Mouse (Mus musculus) hindbrain, embryonic 12.5 days (tissue): ENCODE data around the gene Slc6a6. TPM values are rescaled to one million over a fixed set of nuclear protein-coding genes. Genes with fewer than 3 reads are reported as not detected.

ENCODE experiments used
- ATAC-seq: fragments of 200-750 bp; cut with Nextera tagmentation; 2 replicates; pipeline ENCODE4 v1.8.0; 2017; ENCODE audit warnings: moderate TSS enrichment; ENCODE audit not compliant: low FRiP score
- H3K27ac ChIP-seq: fragments of 300-500 bp; sonication (generic); 2 replicates; pipeline ENCODE4 v1.5.1; 2016; ENCODE audit warnings: mild to moderate bottlenecking
- H3K27me3 ChIP-seq: fragments of 300-500 bp; sonication (generic); 2 replicates; pipeline ENCODE4 v1.6.1; 2016; ENCODE audit warnings: mild to moderate bottlenecking
- H3K36me3 ChIP-seq: fragments of 300-500 bp; sonication (generic); 2 replicates; pipeline ENCODE4 v1.6.1; 2016; ENCODE audit warnings: mild to moderate bottlenecking
- H3K4me1 ChIP-seq: fragments of 300-500 bp; sonication (generic); 2 replicates; pipeline ENCODE4 v1.6.1; 2016
- H3K4me2 ChIP-seq: fragments of 300-500 bp; sonication (generic); replicated peaks from 2 replicates; pipeline ENCODE4 v1.6.1; 2016; ENCODE audit warnings: mild to moderate bottlenecking
- H3K4me3 ChIP-seq: fragments of 300-500 bp; sonication (generic); 2 replicates; pipeline ENCODE4 v1.5.1; 2016; ENCODE audit warnings: mild to moderate bottlenecking
- H3K9ac ChIP-seq: fragments of 300-500 bp; sonication (generic); 2 replicates; pipeline ENCODE4 v1.6.1; 2016; ENCODE audit warnings: mild to moderate bottlenecking, moderate library complexity
- H3K9me3 ChIP-seq: fragments of 300-500 bp; sonication (generic); replicated peaks from 2 replicates; pipeline ENCODE4 v1.6.1; 2016; ENCODE audit warnings: mild to moderate bottlenecking
- WGBS: fragments of 180-500 bp; shearing (Covaris S2); methylation state at CpG from one replicate; pipeline ENCODE4 v1.1.7; 2016; 5-methylcytosine and 5-hydroxymethylcytosine counted together
- polyA plus RNA-seq: library from polyadenylated mRNA; unstranded; fragments of >200 nt; fragmentation: Nextera tagmentation; extraction: Ambion mirVana; gene quantifications from 2 replicates; pipeline ENCODE4 v1.2.1, GENCODE M21; 2016

Slc6a6 gene
- polyA plus RNA-seq, 1 experiment from 2014 or later = 70.2 TPM

DNA sequence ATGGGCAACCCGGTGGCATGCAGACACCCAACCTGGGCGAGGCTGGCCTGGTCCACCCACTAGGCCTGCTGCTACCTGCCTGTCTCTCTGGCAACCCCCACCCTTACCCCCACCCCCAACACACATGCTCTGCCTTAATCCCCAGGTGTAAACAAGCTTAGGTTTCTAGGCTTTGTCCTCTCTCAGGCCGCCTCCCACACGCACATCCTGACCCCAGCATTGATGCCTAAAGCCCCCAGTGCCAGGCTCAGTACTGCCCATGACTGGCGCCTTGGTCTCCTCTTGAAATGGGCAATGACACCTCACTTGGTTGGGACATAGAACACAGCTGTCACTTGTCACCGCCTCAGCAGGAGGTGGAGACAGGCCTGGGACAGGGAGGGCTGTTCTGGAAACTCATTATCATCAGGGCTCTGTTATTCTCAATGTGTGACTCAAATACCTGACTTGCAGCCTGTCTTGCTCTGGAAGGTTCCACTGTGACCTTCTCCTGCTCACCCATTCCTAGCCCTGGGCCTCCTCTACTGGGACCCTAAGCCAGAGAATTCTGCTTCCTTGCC lies 27.9 kb upstream of the Slc6a6 start:
- no peak for ATAC-seq
- no peak overlapping the region for H3K4me2 ChIP-seq
- no peaks in the 10 kb centered on the region for H3K27me3 ChIP-seq
- WGBS = 52% methylated on average over 6 of the region's 6 CpGs
- H3K9ac ChIP-seq = no peak overlapping the region
- H3K36me3 ChIP-seq = no peaks in the 10 kb centered on the region
- H3K4me1 ChIP-seq = no peaks in the 10 kb centered on the region
- H3K4me3 ChIP-seq = no peak overlapping the region
- no peak overlapping the region for H3K27ac ChIP-seq
- no peaks in the 10 kb centered on the region for H3K9me3 ChIP-seq

DNA sequence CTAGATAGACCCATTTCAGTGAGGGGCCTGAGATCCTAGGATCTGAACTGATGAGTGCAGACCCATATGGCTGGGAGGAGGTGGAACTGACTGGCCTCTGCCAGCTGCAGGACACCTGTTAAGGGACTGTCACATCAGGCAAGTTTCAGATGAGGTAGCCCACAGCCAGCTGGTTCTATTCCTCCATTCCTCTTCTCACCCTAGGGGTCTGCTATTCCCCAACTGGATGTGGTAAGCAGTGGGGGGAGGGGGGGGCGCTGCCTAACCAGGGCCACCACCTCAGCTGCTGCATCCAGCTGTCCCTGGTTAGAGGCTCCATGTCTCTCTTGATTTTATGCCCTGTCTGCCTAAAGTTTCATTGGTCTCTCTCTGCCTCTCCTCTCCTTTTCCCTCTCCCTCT lies 25.6 kb upstream of the Slc6a6 start:
- H3K4me3 ChIP-seq = no peak overlapping the region
- H3K27ac ChIP-seq = no peak overlapping the region
- H3K9ac ChIP-seq = no peak overlapping the region
- no peaks in the 10 kb centered on the region for H3K9me3 ChIP-seq
- no peaks in the 10 kb centered on the region for H3K4me1 ChIP-seq
- H3K36me3 ChIP-seq = no peaks in the 10 kb centered on the region
- 33% methylated on average over 1 of the region's 1 CpGs for WGBS
- ATAC-seq = no peak
- H3K27me3 ChIP-seq = no peaks in the 10 kb centered on the region
- H3K4me2 ChIP-seq = no peak overlapping the region

DNA sequence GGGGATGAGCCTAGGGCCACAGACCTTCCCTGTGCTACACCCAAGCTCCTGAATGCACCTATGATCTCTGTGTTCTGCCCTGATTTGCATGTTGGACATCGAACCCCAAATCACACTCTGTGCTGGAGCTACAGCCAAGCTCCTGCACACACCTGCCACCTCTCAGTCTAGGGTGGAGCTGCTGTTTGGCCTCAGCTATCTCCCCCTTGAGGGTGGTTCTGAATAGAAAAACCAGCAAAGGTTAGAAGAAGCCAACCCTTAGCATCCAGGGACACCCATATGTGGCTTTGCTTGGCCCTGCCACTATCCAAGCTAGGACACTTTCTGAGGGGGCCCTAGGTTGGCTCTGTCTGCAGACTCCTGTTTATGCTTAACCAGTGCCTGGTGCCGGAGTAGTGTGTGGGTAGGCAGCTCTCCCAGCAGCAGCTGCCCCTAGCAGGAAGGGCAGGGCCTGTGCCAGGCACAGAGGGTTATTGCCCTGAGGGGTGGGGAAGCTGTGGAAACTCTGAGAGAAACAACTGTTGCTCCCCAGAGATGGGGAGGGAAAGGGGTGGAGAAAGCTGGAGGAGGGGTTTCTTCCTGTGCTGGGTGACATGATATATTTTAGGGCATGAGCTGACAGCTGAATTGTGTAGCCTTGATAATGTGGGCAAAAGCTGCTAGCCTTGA lies 23.9 kb upstream of the Slc6a6 start:
- H3K9me3 ChIP-seq = no peaks in the 10 kb centered on the region
- H3K4me2 ChIP-seq = no peak overlapping the region
- H3K27ac ChIP-seq = no peak overlapping the region
- WGBS = 58% methylated on average over 2 of the region's 2 CpGs
- ATAC-seq = no peak
- H3K9ac ChIP-seq = no peak overlapping the region
- H3K27me3 ChIP-seq = no peaks in the 10 kb centered on the region
- no peak overlapping the region for H3K4me3 ChIP-seq
- no peaks in the 10 kb centered on the region for H3K4me1 ChIP-seq
- H3K36me3 ChIP-seq = no peaks in the 10 kb centered on the region

DNA sequence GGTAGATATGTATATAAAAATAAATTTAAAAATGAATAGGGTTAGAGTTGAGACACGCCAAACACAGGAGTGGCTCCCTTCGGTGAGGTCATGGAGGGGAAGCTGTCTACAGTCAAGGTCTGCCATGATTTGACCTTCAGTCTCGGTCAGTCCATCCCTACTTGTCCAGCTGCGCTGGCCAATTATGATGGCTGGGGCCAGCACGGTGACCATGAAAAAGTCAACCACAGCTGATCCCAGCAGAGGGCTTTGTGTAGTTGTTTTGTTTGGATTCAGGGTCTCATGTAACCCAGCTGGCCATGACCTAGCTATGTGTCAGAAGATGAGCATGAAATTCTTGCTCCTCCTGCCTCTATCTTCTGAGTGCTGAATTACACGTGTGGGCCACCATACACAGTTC lies 21.6 kb upstream of the Slc6a6 start:
- WGBS = 73% methylated on average over 6 of the region's 6 CpGs
- Histone ChIP-seq H3K9me3 (no peaks in the 10 kb centered on the region), H3K9ac (no peak overlapping the region), H3K4me2 (no peak overlapping the region), H3K4me3 (no peak overlapping the region), H3K36me3 (no peaks in the 10 kb centered on the region), H3K27me3 (no peaks in the 10 kb centered on the region), H3K27ac (no peak overlapping the region), H3K4me1 (no peaks in the 10 kb centered on the region)
- no peak for ATAC-seq

DNA sequence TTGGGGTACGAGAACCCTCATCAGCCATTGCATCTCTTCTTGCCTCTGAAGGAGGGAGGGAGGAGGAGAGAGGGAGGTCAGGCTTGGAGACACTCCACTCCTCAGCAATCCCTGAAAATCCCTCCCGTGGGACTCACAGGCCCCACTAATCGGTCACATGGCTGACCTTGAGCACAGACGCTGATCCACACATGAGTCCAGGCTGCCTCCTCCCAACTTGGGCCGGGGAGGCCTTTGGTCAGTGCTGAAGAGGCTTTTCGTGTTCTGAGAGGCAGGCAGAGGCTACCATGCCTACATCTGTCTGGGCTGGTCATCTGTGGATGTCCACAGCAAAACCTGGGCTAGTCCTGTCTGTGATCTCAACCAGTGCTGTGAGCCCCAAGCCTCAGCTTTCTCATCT lies 20.2 kb upstream of the Slc6a6 start:
- Histone ChIP-seq H3K9ac (no peak overlapping the region), H3K4me2 (no peak overlapping the region), H3K36me3 (no peaks in the 10 kb centered on the region), H3K4me1 (no peaks in the 10 kb centered on the region), H3K27ac (no peak overlapping the region), H3K27me3 (no peaks in the 10 kb centered on the region), H3K9me3 (no peaks in the 10 kb centered on the region), H3K4me3 (no peak overlapping the region)
- WGBS = 78% methylated on average over 6 of the region's 6 CpGs
- no peak for ATAC-seq

DNA sequence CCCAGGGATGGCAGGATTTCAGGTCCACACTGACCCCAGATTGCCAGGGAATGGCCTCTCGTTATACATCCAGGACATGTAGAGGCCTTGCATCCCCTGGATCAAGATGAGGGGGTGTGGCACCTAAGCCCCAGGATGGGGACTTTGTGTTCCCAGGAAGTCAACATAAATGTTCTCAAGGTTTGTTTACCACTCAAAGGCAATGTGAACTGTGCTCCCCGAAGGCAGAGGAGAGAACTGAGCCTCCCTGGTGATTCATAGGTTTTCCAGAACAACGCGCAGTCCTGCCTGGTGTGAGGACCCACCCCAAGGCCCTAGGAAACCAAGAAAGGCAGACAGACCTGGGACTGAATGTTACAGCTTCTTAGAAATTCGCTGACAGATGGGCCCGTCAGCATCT lies 18.6 kb upstream of the Slc6a6 start:
- no peak overlapping the region for H3K9ac ChIP-seq
- H3K4me1 ChIP-seq = peaks cover 5% of the 10 kb centered on the region; the same call in 1 of the 2 replicates
- 88% methylated on average over 6 of the region's 6 CpGs for WGBS
- no peak overlapping the region for H3K27ac ChIP-seq
- no peak overlapping the region for H3K4me2 ChIP-seq
- ATAC-seq = no peak
- no peaks in the 10 kb centered on the region for H3K27me3 ChIP-seq
- H3K36me3 ChIP-seq = no peaks in the 10 kb centered on the region
- no peak overlapping the region for H3K4me3 ChIP-seq
- no peaks in the 10 kb centered on the region for H3K9me3 ChIP-seq

DNA sequence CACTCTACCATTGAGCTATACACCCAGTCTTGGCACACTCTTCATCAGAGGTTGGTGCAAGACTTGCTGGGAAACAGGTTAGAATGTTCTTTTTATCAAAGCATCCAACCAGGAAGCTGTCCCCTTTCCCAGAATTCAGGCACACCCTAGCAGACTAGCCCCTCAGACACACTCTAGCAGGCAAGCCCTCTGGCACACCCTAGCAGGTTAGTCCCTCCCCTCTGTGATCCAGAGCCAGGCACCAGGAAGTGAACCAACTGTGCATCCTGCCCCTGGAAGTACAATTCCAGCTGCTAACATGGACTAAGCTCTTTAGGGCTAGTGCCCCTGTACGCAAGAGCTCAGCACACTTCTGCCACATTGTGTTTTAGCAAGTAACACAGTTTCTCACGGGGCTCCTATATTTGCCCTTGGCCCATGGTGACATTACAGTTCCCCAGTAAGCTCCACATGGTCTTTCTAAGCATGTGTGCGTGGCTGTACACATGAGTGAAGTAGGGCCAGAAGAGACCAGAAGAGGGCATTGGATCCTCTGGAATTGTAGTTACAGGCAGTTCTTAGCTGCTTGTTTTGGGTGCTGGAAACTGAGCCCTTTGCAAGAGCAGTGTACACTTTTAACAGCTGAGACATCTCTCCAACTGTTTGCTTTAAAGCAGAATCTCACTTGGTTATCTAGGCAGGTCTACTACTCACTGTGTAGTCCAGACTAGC lies 17.7 kb upstream of the Slc6a6 start:
- no peaks in the 10 kb centered on the region for H3K27me3 ChIP-seq
- no peak overlapping the region for H3K4me3 ChIP-seq
- no peaks in the 10 kb centered on the region for H3K36me3 ChIP-seq
- no peaks in the 10 kb centered on the region for H3K9me3 ChIP-seq
- no peak overlapping the region for H3K4me2 ChIP-seq
- H3K4me1 ChIP-seq = peaks cover 6% of the 10 kb centered on the region; the same call in 1 of the 2 replicates
- 91% methylated on average over 3 of the region's 3 CpGs for WGBS
- ATAC-seq = no peak
- no peak overlapping the region for H3K9ac ChIP-seq
- no peak overlapping the region for H3K27ac ChIP-seq

DNA sequence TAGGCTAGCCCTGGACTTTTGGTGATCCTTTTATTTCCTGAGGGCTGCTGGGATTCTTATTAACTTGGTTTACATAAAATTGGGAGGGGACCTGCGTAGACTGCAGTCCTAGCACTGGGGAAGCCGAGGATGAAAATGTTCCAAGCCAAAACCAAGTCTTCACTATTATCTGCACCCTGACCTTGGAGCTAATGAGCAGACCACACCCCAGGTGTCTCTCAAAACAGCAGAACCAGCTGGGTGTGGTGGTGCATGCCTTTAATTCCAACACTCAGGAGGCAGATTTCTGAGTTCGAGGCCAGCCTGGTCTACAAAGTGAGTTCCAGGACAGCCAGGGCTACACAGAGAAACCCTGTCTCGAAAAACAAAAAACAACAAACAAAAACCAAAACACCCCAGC lies 16.7 kb upstream of the Slc6a6 start:
- no peak overlapping the region for H3K9ac ChIP-seq
- no peaks in the 10 kb centered on the region for H3K36me3 ChIP-seq
- H3K4me2 ChIP-seq = no peak overlapping the region
- H3K9me3 ChIP-seq = no peaks in the 10 kb centered on the region
- H3K4me1 ChIP-seq = peaks cover 6% of the 10 kb centered on the region; the same call in 1 of the 2 replicates
- H3K4me3 ChIP-seq = no peak overlapping the region
- no peak overlapping the region for H3K27ac ChIP-seq
- ATAC-seq = no peak
- H3K27me3 ChIP-seq = no peaks in the 10 kb centered on the region
- 86% methylated on average over 4 of the region's 4 CpGs for WGBS

DNA sequence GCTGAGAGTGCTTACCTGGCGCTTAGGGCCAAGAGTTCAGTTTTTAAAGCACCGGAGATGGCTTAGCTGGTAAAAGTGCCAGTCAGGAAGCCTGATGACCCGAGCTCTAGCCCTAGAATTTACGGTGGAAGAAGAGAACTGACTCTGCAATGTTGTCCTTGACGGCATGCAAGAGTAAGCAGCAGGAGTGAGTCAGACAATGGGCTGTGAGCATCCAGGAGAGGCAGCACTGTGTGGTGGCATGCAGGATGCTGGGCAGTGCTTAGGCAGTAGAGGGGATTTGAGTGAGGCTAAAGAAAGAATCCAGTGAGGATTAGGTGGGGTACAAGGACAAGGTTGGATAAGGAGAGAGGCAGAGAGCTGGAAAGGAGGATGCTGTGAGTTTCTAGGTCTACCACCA lies 15.6 kb upstream of the Slc6a6 start:
- no peak for ATAC-seq
- Histone ChIP-seq H3K4me2 (no peak overlapping the region), H3K27me3 (no peaks in the 10 kb centered on the region), H3K27ac (no peak overlapping the region), H3K36me3 (no peaks in the 10 kb centered on the region), H3K4me1 (peaks cover 6% of the 10 kb centered on the region; the same call in 1 of the 2 replicates), H3K9ac (no peak overlapping the region), H3K4me3 (no peak overlapping the region), H3K9me3 (no peaks in the 10 kb centered on the region)
- 52% methylated on average over 5 of the region's 5 CpGs for WGBS

DNA sequence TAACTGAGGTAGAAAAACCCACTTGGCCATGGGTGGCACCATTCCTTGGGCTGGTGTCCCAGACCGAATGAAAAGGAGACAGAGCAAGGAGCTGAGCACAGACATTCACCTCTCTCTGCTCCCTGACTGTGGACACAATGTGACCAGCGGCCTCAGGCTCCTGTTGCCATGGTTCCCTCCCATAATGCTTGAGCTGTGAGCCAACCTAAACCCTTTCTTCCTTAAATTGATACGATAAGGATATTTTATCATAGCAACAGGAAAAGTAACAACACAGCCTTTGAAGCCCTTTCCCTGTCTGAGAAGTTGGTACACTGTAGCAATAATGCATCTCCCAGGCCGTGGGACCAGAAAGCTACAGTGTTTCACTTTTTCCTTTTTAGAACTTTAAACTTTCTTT lies 14.6 kb upstream of the Slc6a6 start:
- WGBS = 33% methylated on average over 4 of the region's 4 CpGs
- Histone ChIP-seq H3K27ac (no peak overlapping the region), H3K27me3 (no peaks in the 10 kb centered on the region), H3K4me1 (peaks cover 6% of the 10 kb centered on the region; the same call in 1 of the 2 replicates), H3K4me2 (no peak overlapping the region), H3K9me3 (no peaks in the 10 kb centered on the region), H3K9ac (no peak overlapping the region), H3K36me3 (no peaks in the 10 kb centered on the region), H3K4me3 (no peak overlapping the region)
- ATAC-seq = no peak

DNA sequence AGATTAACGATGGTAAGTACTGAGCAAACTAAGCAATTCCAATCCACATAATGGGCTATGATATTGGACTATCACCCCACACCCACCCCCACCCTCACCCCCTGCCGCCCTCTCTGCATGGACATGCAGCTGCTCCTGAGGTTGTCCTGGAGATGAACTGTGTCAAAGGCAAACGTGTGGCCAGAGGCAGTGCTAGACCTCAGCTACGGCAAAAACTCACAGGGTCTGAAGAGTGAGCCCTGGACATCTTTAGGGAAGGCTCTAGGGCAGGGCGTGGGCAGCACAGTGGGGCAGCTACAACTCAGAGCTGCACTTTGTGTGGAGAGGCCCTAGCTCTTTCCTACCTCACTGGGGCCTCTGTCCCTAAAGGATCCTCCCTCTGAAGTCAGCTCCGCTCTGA lies 13.6 kb upstream of the Slc6a6 start:
- WGBS = 34% methylated on average over 6 of the region's 6 CpGs

DNA sequence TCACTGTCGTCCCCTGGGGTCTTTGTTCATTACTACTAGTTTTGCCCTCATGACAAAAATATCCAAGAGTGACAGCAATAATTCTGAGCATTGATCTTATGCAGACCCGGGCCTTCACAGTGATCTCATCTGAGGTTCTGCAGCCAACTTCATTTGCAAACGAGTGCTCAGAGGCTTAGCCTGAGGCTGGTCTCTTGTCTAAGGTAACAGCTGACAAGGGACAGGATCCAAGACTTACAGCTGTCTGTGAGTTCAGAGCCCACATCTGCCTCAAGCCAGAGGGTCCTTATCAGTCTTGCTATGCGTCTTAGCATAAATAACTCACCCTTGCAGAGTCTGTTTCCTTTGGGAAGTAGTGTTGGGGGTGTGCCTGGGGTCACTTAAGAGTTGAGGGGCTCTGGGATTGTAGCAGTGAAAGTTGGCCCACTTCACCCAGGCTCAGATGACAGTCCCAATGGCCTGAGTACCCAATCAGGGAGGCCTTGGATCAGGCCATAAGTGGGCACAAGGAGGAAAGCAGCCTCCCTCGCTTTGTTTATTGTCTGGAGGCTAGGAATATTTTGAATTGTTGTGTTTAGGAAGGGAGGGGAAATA lies 9.0 kb upstream of the Slc6a6 start:
- H3K4me2 ChIP-seq = no peak overlapping the region
- 56% methylated on average over 5 of the region's 5 CpGs for WGBS
- H3K27me3 ChIP-seq = no peaks in the 10 kb centered on the region
- H3K9ac ChIP-seq = no peak overlapping the region
- peaks cover 18% of the 10 kb centered on the region for H3K4me1 ChIP-seq
- H3K4me3 ChIP-seq = no peak overlapping the region
- H3K27ac ChIP-seq = no peak overlapping the region
- H3K36me3 ChIP-seq = no peaks in the 10 kb centered on the region
- no peaks in the 10 kb centered on the region for H3K9me3 ChIP-seq
- ATAC-seq = no peak

More for the DNA sequence above, 13.6 kb upstream of the Slc6a6 start:
- Histone ChIP-seq H3K4me1 (peaks cover 9% of the 10 kb centered on the region; the same call in 1 of the 2 replicates), H3K27ac (no peak overlapping the region), H3K36me3 (no peaks in the 10 kb centered on the region), H3K9ac (no peak overlapping the region), H3K9me3 (no peaks in the 10 kb centered on the region), H3K4me3 (no peak overlapping the region), H3K4me2 (no peak overlapping the region), H3K27me3 (no peaks in the 10 kb centered on the region)
- no peak for ATAC-seq
